Mouse (Mus musculus) mouse embryonic stem cell (cell line): ENCODE data around the gene Naaladl1.

Experiments
- in situ Hi-C, 2 experiments: fragments of 300-500 bp; cut with MboI; formaldehyde crosslinking; loops; 1 replicate in 1 of 2; 3 replicates in 1 of 2; pipeline ENCODE4 v1.14.3; 2019 to 2020; ENCODE audit warnings: low sequenced_read_pairs in 2 of 2, low pct_unique_long_range_greater_than_20kb in 1 of 2, mixed read lengths in 1 of 2; ENCODE audit not compliant: unreplicated experiment in 1 of 2

The Naaladl1 gene

DNA sequence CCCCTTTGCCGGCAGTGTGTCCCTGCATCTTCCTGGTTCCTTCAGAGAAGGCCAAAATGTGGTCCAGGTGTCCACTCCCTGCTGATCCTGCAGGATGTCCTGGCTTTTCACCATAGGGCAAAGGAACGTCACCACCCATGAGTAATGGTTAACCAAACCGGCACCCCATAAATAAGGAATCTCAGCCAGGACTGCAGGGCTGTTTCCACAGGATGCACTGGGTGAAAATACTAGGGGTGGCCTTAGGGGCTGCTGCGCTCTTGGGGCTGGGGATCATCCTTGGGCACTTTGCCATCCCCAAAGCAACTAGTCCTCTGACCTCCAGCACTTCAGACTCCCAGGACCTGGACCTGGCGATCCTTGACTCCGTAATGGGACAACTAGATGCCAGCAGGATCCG is at the start of gene Naaladl1:
TSS of gene Naaladl1 (plus strand) at position 197 of the 400 bp plus-strand sequence.
- in situ Hi-C loops, result no loop called here

DNA sequence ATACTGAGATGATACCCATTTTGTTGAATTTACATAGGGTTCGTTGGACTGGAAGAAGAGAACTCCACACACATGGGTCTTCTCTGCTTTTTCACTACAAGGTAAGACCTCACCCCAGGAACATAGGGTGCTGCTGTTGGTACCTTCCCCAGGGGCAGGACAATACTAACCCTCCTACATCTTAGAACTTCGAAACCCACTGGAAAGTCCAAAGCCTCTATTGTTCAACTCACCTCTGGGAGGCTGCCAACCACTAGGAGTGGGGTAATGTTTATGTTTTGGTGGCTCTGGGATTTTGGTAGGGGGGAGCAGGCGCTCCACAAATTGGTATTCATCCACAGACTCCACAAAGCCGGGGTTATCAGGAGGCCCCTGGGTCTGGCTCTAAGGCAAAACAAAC is 48.9 kb upstream of the Naaladl1 start:
- in situ Hi-C loops, result no loop called here

DNA sequence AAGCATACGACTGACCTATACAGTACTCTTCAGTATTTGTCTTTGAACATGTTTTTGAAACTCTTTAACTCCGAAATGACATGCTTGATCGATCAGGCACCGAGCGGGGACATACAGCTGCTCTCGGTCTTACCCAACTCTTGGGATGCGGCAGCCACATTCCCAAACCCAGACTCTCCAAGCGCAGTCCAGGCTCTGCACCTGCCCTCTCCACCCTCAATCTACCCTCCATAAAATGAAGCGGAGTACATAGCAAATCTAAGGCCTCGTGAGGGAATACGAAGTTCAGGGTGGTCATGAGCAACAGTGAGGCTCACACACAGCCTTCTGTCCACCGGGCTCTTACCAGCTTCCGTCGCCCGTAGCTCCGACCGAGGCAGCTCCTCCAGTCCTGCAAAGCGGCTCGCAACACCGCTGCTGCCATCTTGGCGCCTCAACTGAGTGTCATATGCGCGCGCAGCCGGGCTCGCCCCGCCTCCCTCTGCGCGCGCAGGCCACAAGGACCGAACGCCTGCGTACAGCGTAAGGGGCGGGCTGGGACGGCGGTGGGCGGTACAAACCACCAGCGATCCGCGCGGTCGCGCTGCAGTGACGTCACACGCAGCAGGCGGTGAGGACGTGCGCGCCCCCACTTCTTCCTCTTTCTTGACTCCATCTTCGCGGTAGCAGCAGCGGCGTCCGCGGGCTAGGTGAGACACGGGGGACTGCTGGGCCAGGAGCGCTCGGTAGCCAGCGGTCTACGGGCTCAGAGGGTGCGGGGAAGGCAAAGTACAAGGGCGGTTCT is 48.1 kb upstream of the Naaladl1 start, which contains the start of the genes Mrpl49 and Fau:
TSS of gene Mrpl49 (minus strand) at position 473 of the 784 bp plus-strand sequence.
TSS of gene Fau (plus strand) at position 532 of the 784 bp plus-strand sequence.
- in situ Hi-C loops, result no loop called here

DNA sequence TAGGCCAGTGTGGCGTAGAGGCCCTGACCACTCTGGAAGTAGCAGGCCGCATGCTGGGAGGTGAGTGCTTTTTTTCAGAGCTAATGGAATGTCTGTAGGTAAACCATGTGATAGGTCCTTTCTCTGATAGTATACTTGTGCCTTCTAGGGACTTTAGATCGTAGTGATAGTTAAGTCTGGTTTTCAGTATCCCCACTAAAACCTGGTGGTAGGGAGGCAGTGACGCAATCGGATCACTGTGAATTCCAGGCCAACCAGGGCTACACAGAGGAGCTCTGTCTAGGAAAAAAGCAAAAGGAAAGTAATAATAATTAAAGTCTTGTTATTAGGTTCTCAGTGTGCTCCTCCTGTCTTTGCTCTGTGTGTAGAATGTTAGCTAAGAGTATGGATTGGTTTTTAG is 47.1 kb upstream of the Naaladl1 start:
- in situ Hi-C loops, result no loop called here

DNA sequence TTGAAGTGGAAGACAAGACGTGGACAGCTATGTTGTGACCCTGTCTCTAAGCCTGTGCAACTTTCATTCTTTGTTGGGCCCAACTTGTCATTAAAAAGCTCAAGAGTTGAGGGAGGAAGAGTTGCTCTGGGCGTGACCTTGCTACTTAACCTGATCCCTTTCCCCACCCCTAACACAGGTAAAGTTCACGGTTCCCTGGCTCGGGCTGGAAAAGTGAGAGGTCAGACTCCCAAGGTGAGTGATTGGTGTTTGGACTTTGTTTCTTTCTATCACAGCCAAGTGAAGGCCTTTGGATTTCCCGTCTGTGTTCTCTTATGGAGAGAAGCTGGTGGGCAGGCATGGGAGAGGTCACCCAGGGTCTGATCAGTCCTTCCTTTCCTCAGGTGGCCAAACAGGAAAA is 46.6 kb upstream of the Naaladl1 start:
- in situ Hi-C loops, result no loop called here

DNA sequence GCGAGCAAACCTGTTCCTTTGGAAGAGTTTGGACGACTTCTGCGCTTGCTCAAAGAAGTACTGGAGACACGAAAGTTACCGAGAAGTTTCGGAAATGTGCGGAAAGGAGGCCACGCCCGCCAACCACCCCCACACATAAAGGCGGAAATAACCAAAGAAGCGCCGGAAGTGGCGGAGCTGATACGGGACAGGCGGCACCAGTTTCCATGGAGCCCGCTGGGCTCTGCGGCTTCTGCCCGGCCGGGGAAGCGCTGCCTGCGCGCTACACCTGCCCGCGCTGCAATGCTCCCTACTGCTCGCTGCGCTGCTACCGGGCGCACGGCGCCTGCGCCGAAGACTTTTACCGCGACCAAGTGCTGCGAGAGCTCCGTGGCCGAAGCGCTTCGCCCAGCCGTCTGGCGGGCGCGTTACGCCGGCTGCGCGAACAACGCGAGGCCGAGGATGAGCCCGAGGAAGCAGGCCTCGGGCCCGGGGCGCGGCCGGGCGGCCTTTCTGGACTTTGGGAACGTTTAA is 44.5 kb upstream of the Naaladl1 start, which contains the start of gene Znhit2:
TSS of gene Znhit2 (plus strand) at position 172 of the 513 bp plus-strand sequence.
- in situ Hi-C loops, result no loop called here

DNA sequence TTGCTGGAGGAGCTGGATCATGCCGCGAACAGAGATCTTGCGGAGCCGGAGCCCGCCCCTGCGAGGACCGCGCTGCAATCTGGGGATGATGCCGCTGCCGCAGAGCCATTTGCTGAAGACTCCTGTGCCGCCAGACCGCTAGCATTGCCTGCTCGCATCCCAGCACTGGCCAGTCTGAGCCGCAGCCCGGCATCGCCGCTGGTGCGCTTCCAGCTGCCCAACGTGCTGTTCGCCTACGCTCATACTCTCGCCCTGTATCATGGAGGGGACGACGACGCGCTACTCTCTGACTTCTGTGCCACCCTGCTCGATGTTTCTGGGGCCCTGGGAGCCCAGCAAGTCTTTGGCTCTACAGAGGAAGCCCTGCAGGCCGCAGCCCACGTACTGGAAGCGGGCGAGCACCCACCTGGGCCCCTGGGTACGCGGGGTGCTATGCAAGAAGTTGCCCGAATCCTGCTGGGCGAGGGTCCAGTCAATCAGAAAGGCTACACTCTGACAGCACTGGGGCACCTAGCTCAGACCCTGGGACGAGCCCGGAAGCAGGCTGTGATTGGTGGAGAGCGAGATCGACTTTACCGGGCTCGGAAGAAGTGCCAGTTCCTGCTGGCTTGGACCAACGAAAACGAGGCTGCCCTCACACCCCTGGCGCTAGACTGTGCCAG is 43.8 kb upstream of the Naaladl1 start:
- in situ Hi-C loops, result no loop called here

DNA sequence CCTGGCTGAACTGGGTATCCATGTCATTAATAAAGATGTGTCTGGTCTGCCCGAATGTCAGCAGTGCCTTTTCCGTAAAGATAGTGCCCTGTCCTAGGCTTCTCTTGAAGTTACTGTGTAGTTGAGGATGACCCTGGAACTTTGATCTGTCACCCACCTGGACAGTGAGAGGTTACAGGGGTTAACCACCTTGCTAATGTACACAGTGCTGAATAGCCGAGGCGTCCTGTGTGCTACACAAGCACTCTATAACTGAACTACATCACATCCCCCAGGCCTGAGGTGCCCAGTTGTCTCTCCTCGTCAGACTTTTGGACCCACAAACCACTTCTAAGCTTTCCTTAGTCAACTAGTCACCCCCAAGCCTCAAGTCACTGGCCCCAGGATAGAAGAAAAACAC is 43.2 kb upstream of the Naaladl1 start:
- in situ Hi-C loops, result no loop called here

DNA sequence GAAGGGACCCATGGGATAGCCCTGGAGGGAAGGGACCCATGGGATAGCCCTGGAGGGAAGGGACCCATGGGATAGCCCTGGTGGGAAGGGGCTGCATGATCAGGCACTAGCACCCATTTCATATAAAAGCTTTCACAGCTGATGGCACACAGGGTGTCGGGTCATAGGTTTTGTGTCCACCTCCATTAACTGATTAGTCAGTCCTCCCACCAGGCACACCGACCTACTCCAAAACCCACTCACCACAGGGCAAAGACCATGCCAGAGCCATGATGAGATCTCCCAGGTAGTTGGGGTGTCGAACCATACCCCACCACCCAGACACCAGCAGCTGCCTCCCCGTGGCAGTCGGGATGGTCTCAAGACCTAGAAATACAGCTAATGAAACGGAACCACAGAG is 42.5 kb upstream of the Naaladl1 start:
- in situ Hi-C loops, result no loop called here

DNA sequence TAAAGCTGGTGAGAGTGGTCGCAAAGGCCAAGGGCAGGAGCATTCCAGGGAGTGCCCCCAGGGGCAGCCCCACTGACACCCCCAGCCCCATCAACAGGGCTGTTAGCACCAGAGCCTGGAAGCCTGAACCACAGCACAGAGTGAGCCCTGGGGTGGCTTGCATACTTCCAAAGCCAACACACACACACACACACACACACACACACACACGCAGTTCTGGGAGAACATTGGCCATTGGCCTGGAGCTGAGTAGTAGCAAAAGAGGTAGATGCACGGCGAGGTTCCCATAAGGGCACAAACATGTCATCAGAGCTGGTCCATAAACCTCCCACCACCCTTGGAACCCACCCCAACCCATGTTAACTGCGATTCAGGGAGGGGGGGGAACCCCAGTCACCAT is 39.0 kb upstream of the Naaladl1 start:
- in situ Hi-C loops, result no loop called here

DNA sequence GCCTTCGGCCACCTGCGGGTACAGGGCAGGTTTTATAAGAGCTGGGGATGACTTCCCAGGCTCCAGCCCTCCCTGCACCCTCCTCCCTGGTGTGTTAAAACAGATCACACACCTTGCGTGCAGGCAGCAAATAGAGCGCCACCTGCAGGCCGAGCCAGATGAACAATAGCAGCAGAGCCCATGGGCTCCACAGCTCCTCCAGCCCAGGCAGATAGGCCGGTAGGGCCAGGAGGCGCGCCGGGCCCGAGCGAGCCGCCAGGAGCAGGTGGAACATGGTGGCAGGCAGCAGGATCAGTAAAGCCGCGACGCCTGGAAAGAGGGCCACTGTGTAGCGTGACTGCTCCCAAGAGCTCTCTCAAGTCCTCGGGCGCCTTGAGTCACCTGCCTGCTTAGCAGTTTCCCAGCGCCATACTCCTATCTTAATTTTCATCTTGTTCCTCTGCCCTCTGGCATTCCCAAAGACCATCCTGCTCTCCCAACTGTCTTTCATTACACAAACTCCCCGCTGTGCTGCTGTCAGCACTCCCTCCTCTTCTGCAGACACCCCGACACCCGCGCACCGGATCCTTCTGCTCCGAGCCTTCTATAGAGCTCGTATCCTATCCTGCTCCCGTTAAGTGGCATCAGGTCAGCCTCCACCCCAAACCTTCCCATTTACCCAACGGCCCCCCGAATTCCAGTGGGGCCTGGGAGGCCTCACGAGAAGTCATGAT is 38.4 kb upstream of the Naaladl1 start:
- in situ Hi-C loops, result no loop called here

DNA sequence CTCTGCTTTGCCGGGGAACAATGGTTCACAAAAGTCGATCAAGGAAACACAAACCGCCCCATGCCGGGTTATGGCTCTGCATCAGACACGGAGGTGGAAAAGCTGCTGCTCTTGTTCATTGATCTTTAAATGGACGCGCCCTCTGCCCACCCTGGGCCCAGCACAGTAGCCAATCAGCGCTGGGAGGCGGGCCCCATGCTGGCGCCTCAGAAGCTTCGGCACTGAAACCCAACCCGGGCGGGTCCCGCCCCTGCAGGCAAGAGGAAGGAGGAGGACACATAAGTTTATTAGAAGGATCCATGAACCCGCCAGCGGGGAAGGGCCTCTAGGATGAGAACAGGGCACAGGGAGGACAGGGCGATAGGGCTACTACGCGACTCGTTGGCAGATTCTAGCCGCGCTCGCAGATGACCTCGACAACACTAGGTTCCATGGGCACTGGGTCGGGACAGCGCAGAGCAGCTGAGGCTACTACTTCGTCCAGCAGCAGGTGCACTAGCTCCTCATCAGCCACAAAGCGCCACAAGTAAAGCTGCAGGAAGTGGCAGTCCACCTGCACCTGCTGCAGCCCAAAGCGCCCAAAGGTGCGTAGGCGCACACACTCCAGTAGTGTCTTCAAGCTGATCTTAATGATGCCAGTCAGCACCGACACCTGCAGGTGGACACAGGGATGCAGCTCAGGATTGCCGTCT is 37.7 kb upstream of the Naaladl1 start, which contains the start of gene Tm7sf2:
TSS of gene Tm7sf2 (minus strand) at position 650 of the 692 bp plus-strand sequence.
- in situ Hi-C loops, result no loop called here

DNA sequence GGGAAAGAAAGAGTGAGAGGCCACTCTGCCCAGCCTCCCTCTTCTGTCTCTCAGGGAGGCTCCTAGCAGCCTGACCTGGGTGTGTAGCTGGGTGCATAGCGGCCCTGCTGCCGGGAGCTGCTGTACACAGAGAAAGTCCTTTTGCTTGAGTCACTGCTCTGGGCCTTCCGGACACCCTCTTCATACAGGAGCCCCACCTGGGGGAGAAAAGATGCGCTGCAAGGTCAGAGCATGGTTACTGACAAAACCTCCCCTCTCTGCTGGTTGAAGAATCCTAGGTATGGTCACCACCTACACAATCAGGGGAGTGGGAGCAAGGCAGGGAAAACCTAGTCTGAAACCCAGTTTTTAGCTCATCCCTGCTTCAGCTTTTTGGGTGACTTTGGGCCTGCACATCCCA is 36.6 kb upstream of the Naaladl1 start:
- in situ Hi-C loops, result no loop called here

DNA sequence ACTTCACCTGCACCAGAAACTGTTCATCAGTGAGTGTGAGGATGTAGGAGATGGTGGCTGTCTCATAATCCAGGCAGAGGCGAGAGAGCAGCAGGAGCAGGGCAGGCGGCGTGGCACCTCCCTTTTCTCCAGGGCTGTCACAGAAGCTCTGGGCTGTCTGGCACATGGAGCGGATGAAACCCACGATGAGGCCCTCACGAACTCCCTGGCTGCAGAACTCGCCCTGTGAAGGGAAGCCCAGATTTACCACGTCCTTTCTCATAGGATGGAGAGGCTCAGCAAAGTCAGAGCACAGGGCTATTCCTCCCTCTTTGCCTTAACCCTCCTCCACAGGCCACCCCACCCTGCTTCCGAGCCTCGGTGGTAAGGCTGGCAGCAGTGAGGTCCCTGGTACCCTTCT is 35.7 kb upstream of the Naaladl1 start:
- in situ Hi-C loops, result no loop called here

DNA sequence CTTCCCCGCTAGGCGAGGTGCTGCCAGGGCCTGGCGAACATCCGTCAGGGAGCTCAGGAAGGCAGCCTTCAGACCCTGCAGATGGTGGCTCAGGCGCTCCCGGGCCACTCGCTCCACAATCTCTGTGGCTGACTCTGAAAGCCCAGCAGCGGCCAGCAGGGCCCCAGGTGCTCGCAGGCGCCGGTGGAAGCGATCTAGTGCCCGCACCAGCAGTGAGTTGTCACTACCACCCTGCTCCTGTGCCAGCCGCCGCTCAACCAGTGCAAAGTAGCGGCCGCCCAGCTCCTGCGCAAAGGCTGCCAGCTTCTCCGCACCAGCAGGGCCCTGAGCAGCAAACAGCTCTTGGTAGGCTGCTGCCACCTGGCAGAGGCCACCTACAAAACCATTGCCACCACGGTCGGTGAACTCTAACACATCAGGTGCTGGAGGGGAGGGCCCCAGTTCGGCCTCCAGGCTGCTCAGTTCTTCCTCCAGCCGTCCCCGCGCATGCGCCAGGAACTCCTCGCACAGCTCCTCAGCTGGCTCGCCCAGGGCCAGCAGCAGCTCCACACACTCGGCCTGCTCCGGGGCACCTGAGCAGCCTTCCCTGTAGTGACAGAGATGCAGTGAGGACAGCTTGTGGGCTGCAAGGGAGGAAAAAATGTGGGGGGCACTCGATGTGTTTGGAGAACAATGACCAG is 34.9 kb upstream of the Naaladl1 start:
- in situ Hi-C loops, result no loop called here

DNA sequence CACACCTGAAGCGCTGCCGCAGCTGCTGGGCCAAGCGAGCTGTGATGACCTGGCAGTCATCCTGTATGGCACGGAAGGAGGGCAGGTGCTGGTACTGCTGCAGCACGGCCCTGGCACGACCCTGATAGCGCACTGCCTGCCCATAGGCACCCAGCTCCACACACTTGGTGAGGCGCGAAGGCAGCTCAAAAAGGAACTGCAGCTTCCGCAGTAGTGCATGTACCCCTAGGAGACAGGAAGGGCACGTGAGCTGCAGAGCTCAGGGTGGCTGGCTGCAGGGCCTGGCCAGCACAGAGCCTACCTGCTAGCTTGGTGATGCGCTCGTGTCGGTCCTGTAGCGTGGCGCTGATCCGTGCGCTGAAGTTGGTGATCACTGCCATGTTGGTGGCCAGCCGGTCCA is 34.3 kb upstream of the Naaladl1 start:
- in situ Hi-C loops, result no loop called here

DNA sequence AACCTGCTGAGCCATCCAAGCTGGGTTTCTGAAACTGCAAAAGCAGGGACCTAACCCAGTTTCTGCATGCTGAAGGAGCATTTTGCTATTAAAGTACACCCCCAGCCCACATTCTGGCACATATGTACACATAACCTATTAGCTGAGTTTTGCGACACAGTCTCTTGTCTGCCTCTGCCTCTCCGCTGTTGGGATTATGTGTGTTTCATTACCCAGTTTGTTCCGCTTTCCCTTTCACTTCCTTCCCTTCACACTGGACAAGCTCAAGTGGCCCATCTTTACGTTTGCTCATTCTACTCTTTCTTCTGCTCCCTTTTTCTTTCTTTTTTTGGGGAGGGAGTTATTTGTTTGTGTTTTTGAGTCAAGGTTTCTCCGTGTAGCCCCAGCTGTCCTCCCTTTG is 31.7 kb upstream of the Naaladl1 start:
- in situ Hi-C loops, result no loop called here
